Mouse (Mus musculus) small intestine, adult 2 months (tissue): ENCODE results near the gene Cfap44.

Experiments
- CTCF ChIP-seq: fragments of 200-500 bp; IDR thresholded peaks from 2 replicates; pipeline ENCODE4 v1.5.1; 2012; ENCODE audit warnings: low read depth, mild to moderate bottlenecking, control low read depth, inconsistent platforms, low read length, moderate library complexity, mixed read lengths; ENCODE audit not compliant: insufficient replicate concordance, insufficient read length; ENCODE audit errors: extremely low read depth
- POLR2A ChIP-seq: fragments of 200-500 bp; IDR thresholded peaks from 2 replicates; pipeline ENCODE4 v1.6.1; 2012; ENCODE audit warnings: low read depth, mild to moderate bottlenecking, control low read depth, inconsistent platforms, low read length, moderate library complexity

- TF ChIP-seq POLR2A = no peak
- TF ChIP-seq CTCF = no peak
These were observed 100.0 kb downstream of the Cfap44 start for GRCm38 (mm10) chr16:44494441-44495108.
